Mouse (Mus musculus): Measurements from ENCODE around the gene 2900026A02Rik. TPM values are rescaled to one million over a fixed set of nuclear protein-coding genes. Genes with fewer than 3 reads are reported as not detected.

The 2900026A02Rik gene
- polyA plus RNA-seq, 1 experiment from 2014 or later = 5.3 TPM

DNA sequence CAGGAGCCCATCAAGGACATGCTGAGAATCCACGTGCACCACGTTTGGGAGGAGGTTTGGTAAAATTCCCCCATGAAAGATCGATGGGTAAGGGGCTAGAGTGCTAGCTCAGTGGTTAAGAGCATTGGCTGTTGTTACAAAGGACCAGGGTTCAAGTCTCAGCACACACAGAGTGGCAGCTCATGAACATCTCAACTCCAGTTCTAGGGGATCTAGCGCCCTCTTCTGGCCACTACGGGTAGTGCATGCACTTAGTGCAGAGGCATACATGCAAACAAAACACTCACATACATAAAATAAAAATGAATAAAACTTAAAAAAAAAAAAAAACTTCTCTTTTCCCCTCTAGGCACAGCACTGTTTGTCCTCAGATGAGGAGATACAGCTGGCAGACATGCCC, 142.3 kb downstream of the 2900026A02Rik start:
- DNase-seq (ENCODE audit: low spot score) = no peak
- Histone ChIP-seq H3K36me3 (ENCODE audit: control insufficient read depth, insufficient read depth, low read length) (no peaks in the 10 kb centered on the region), H3K9ac (ENCODE audit: low read length) (no peak overlapping the region), H3K4me2 (replicated peaks; ENCODE audit: low read depth) (no peak overlapping the region), H3K9me3 (ENCODE audit: control insufficient read depth, low read length) (no peaks in the 10 kb centered on the region), H3K4me1 (replicated peaks; ENCODE audit: control insufficient read depth, insufficient read depth) (no peaks in the 10 kb centered on the region), H3K4me3 (ENCODE audit: low read depth, low read length) (no peak overlapping the region), H3K27ac (replicated peaks) (no peak overlapping the region), H3K27me3 (ENCODE audit: control insufficient read depth, insufficient read depth, low read length) (no peaks in the 10 kb centered on the region)
- no peak for ATAC-seq (ENCODE audit: low FRiP score, low TSS enrichment)
- 62% methylated on average over 5 of the region's 5 CpGs for WGBS
- no peak for TF ChIP-seq EP300 (optimal IDR thresholded peaks at IDR 0.05)
- peak; percentile 69 for TF ChIP-seq CTCF (IDR thresholded peaks at IDR 0.05; ENCODE audit: low read depth)

DNA sequence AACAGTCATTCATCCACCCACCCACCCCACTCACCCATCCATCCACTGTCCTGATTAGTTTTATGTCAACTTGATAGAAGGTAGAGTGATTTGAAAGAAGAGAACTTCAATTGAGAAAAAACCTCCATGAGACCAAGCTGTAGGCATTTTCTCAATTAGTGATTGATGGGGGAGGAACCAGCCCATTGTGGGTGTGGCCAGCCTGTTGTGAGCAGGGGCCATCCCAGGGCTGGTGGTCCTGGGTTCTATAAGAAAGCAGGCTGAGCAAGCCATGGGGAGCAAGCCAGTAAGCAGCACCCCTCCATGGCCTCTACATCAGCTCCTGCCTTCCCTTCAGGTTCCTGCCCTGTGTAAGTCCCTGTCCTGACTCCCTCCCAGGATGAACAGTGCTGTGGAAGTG, 151.0 kb downstream of the 2900026A02Rik start, which contains the start of gene Crybb2:
Gene Crybb2, minus strand, starts transcription at position 101 of the 400 bp plus-strand sequence.
- no peaks in the 10 kb centered on the region for H3K4me1 ChIP-seq (replicated peaks; ENCODE audit: control insufficient read depth, insufficient read depth)
- H3K9ac ChIP-seq (ENCODE audit: low read length) = no peak within 1 kb of the TSS
- H3K27ac ChIP-seq (replicated peaks) = no peak within 1 kb of the TSS
- H3K9me3 ChIP-seq (ENCODE audit: control insufficient read depth, low read length) = no peaks in the 10 kb centered on the region
- no peak within 1 kb of the TSS for H3K4me3 ChIP-seq (ENCODE audit: low read depth, low read length)
- H3K27me3 ChIP-seq (ENCODE audit: control insufficient read depth, insufficient read depth, low read length) = no peaks in the 10 kb centered on the region
- no peaks in the 10 kb centered on the region for H3K36me3 ChIP-seq (ENCODE audit: control insufficient read depth, insufficient read depth, low read length)
- ATAC-seq (ENCODE audit: low FRiP score, low TSS enrichment) (no peak), DNase-seq (ENCODE audit: low spot score) (no peak)
- H3K4me2 ChIP-seq (replicated peaks; ENCODE audit: low read depth) = no peak within 1 kb of the TSS
- TF ChIP-seq CTCF (IDR thresholded peaks at IDR 0.05; ENCODE audit: low read depth) (no peak), EP300 (optimal IDR thresholded peaks at IDR 0.05) (no peak)

DNA sequence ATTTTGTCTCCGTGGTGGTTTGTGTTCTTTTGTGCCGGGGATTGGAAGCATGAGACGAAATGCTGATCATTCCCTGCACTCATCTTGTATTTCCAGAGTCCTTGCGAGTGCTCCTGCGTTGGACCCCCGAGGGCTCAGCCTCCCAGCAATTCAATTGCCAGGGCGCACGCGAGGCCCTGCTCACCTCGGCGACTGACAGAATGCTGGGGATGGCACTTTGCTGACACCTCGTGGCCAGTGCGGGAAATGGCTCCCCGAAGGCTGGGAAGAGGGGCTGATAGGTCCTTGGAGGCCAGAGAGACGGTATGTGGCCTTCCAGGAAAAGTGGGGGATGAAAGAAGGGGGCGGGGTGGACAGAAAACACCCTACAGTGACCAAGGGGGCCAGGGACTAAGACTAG, 166.7 kb downstream of the 2900026A02Rik start:
- peak; percentile 85 for DNase-seq (ENCODE audit: low spot score)
- TF ChIP-seq EP300 (optimal IDR thresholded peaks at IDR 0.05) = no peak
- peak; percentile 100 for TF ChIP-seq CTCF (IDR thresholded peaks at IDR 0.05; ENCODE audit: low read depth)
- Histone ChIP-seq H3K4me1 (replicated peaks; ENCODE audit: control insufficient read depth, insufficient read depth) (no peaks in the 10 kb centered on the region), H3K9ac (ENCODE audit: low read length) (no peak overlapping the region), H3K27ac (replicated peaks) (no peak overlapping the region), H3K9me3 (ENCODE audit: control insufficient read depth, low read length) (no peaks in the 10 kb centered on the region), H3K4me3 (ENCODE audit: low read depth, low read length) (no peak overlapping the region), H3K4me2 (replicated peaks; ENCODE audit: low read depth) (no peak overlapping the region), H3K27me3 (ENCODE audit: control insufficient read depth, insufficient read depth, low read length) (no peaks in the 10 kb centered on the region), H3K36me3 (ENCODE audit: control insufficient read depth, insufficient read depth, low read length) (no peaks in the 10 kb centered on the region)
- WGBS = 3% methylated on average over 16 of the region's 16 CpGs
- peak; percentile 33; the same call in 1 of the 2 replicates for ATAC-seq (ENCODE audit: low FRiP score, low TSS enrichment)

DNA sequence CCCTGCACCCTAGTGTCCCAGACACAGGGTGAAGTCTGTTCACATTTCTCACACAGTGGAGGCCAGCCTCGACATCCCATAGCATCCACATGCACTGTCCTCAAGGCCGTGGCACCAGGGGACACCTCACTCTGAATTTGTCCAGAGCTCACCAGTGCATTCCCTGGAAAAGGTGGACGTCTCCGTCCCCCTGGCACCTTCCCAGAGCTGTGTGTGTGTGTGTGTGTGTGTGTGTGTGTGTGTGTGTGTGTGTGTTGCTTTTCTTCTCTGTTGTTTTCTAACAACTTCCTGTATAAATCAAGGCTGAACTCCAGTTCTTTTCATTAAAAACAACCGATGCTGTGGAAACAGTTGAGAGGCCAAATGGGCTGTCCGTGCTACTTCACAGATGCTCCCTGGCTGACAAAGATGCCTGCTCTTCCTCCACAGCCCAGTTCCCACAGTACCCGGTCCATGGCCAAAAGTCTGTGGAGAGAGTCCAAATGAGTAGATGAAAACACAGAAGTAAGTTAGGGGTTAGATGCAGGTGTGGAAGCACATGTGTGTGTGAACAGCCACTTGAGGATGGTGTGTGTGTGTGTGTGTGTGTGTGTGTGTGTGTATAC, 170.4 kb downstream of the 2900026A02Rik start:
- 55% methylated on average over 7 of the region's 7 CpGs for WGBS
- H3K4me1 ChIP-seq (replicated peaks; ENCODE audit: control insufficient read depth, insufficient read depth) = no peaks in the 10 kb centered on the region

DNA sequence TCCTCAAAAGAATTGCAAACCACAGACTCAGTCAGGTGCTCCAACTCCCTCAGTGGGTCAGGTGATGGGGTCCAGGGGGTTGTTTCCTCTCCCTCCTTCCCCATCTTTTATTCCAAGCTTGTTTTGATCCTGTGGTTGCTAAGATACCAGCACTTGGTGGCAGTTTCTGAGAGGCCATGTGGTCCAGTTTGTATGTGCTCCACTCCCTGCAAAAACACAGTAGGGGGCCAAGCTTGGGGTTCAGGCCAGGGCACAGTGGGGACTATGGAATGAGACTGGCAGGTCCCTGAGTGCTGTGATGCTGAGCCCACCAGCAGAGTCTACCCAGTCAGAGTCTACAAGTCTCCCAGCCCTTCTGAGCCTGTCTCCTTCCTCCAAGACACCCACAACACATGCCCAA, 171.2 kb downstream of the 2900026A02Rik start:
- H3K27me3 ChIP-seq (ENCODE audit: control insufficient read depth, insufficient read depth, low read length) = no peaks in the 10 kb centered on the region
- H3K4me3 ChIP-seq (ENCODE audit: low read depth, low read length) = no peak overlapping the region
- no peak overlapping the region for H3K27ac ChIP-seq (replicated peaks)
- H3K9me3 ChIP-seq (ENCODE audit: control insufficient read depth, low read length) = no peaks in the 10 kb centered on the region
- DNase-seq (ENCODE audit: low spot score) = no peak
- no peak for TF ChIP-seq EP300 (optimal IDR thresholded peaks at IDR 0.05)
- no peak for TF ChIP-seq CTCF (IDR thresholded peaks at IDR 0.05; ENCODE audit: low read depth)
- no peak overlapping the region for H3K9ac ChIP-seq (ENCODE audit: low read length)
- no peak for ATAC-seq (ENCODE audit: low FRiP score, low TSS enrichment)
- H3K4me1 ChIP-seq (replicated peaks; ENCODE audit: control insufficient read depth, insufficient read depth) = no peaks in the 10 kb centered on the region
- H3K36me3 ChIP-seq (ENCODE audit: control insufficient read depth, insufficient read depth, low read length) = no peaks in the 10 kb centered on the region
- H3K4me2 ChIP-seq (replicated peaks; ENCODE audit: low read depth) = no peak overlapping the region

More for the DNA sequence above, 170.4 kb downstream of the 2900026A02Rik start:
- Histone ChIP-seq H3K36me3 (ENCODE audit: control insufficient read depth, insufficient read depth, low read length) (no peaks in the 10 kb centered on the region), H3K4me2 (replicated peaks; ENCODE audit: low read depth) (no peak overlapping the region), H3K9ac (ENCODE audit: low read length) (no peak overlapping the region), H3K27me3 (ENCODE audit: control insufficient read depth, insufficient read depth, low read length) (no peaks in the 10 kb centered on the region), H3K9me3 (ENCODE audit: control insufficient read depth, low read length) (no peaks in the 10 kb centered on the region), H3K27ac (replicated peaks) (no peak overlapping the region), H3K4me3 (ENCODE audit: low read depth, low read length) (no peak overlapping the region)
- ATAC-seq (ENCODE audit: low FRiP score, low TSS enrichment) (no peak), DNase-seq (ENCODE audit: low spot score) (no peak)
- no peak for TF ChIP-seq CTCF (IDR thresholded peaks at IDR 0.05; ENCODE audit: low read depth)
- TF ChIP-seq EP300 (optimal IDR thresholded peaks at IDR 0.05) = no peak

DNA sequence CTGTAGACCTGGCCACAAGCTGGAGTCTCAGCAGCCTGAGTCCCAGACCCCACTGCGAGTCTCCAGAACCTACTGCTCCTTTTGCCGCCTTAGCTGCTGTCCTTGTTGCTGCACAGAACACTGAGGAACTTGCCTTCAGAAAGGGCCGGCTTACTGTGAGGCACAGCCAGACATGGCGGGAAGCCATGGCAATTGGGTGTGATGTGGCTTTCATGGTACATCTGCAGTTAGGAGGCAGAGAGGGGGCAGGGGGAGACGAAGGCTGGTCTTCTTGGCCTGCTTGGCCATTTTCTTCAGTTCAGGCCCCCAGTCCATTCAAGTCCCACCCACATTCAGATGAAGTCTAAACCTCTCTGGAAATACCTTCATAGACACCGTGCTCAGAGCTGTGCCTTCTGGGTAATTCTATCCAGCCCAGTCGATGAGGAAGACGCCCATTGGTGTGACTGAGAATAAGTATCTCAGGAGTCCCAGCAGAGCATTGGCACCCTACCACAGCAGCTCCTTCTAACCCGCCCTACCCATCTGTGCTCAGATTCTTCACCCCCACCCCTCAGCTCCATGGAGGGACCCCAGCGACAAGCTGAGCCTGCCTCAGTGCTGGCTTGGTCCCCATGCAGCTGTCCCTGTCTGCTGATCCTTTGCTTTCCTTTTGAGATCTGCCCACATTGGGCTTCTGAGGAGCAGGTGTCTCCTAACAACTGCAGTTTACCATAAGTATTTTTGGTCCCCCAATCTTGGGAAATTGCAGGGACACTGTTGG, 175.3 kb downstream of the 2900026A02Rik start:
- H3K4me3 ChIP-seq (ENCODE audit: low read depth, low read length) = no peak overlapping the region
- ATAC-seq (ENCODE audit: low FRiP score, low TSS enrichment) (no peak), DNase-seq (ENCODE audit: low spot score) (no peak)
- H3K9ac ChIP-seq (ENCODE audit: low read length) = no peak overlapping the region
- H3K36me3 ChIP-seq (ENCODE audit: control insufficient read depth, insufficient read depth, low read length) = no peaks in the 10 kb centered on the region
- no peaks in the 10 kb centered on the region for H3K4me1 ChIP-seq (replicated peaks; ENCODE audit: control insufficient read depth, insufficient read depth)
- H3K27ac ChIP-seq (replicated peaks) = no peak overlapping the region
- 84% methylated on average over 10 of the region's 10 CpGs for WGBS
- TF ChIP-seq EP300 (optimal IDR thresholded peaks at IDR 0.05) = no peak
- no peak for TF ChIP-seq CTCF (IDR thresholded peaks at IDR 0.05; ENCODE audit: low read depth)
- H3K4me2 ChIP-seq (replicated peaks; ENCODE audit: low read depth) = no peak overlapping the region
- H3K27me3 ChIP-seq (ENCODE audit: control insufficient read depth, insufficient read depth, low read length) = no peaks in the 10 kb centered on the region
- H3K9me3 ChIP-seq (ENCODE audit: control insufficient read depth, low read length) = no peaks in the 10 kb centered on the region
